Comparison of ENCODE assay signal across 23 mouse cellular contexts in genomic region chr11:104330151-104330550, GRCm38 (mm10).
"Had no signal": no experiment of that assay in that cellular context is flagged by ENCODE, and none has a peak within 500 bp of the region (broad histone marks: within the 10 kb centered on the region; RNA-seq: fewer than 3 reads in every experiment).

No protein-coding gene starts in this region.

- H3K4me3 ChIP-seq: intestine, embryonic 15.5 days; layer of hippocampus, adult 2 months; left cerebral cortex, adult 2 months; limb, embryonic 13.5 days; liver, embryonic 12.5 days; liver, embryonic 15.5 days; lung, embryonic 15.5 days; megakaryocyte, embryonic 14.5 days; midbrain, embryonic 12.5 days; neural tube, embryonic 12.5 days; stomach, embryonic 15.5 days had no signal

- DNase-seq: kidney, adult 11 months; kidney, adult 9 months; kidney, postnatal 25 days; layer of hippocampus, postnatal 36 days; liver; lung, adult 18-20 months; lung, postnatal 10 days; lung, postnatal 36 days; retina, postnatal 1 day; right cerebral cortex, postnatal 25 days; spleen, adult 18-20 months; thymus, postnatal 25 days had no signal

- H3K27ac ChIP-seq: intestine, embryonic 15.5 days; layer of hippocampus, adult 2 months; left cerebral cortex, adult 2 months; limb, embryonic 13.5 days; liver, embryonic 12.5 days; liver, embryonic 15.5 days; lung, embryonic 15.5 days; midbrain, embryonic 12.5 days; neural tube, embryonic 12.5 days; stomach, embryonic 15.5 days had no signal

- H3K9ac ChIP-seq: intestine, embryonic 15.5 days; limb, embryonic 13.5 days; liver, embryonic 12.5 days; liver, embryonic 15.5 days; lung, embryonic 15.5 days; midbrain, embryonic 12.5 days; neural tube, embryonic 12.5 days; stomach, embryonic 15.5 days had no signal

- ATAC-seq: liver, embryonic 12.5 days had no signal

- H3K27me3 ChIP-seq: intestine, embryonic 15.5 days; limb, embryonic 13.5 days; liver, embryonic 12.5 days; liver, embryonic 15.5 days; lung, embryonic 15.5 days; midbrain, embryonic 12.5 days; neural tube, embryonic 12.5 days; stomach, embryonic 15.5 days had no signal

- H3K4me2 ChIP-seq: intestine, embryonic 15.5 days; limb, embryonic 13.5 days; liver, embryonic 12.5 days; liver, embryonic 15.5 days; lung, embryonic 15.5 days; midbrain, embryonic 12.5 days; neural tube, embryonic 12.5 days; stomach, embryonic 15.5 days had no signal

- H3K4me1 ChIP-seq: liver, embryonic 12.5 days; liver, embryonic 15.5 days; lung, embryonic 15.5 days; midbrain, embryonic 12.5 days; neural tube, embryonic 12.5 days; stomach, embryonic 15.5 days had no signal

- H3K9me3 ChIP-seq: intestine, embryonic 15.5 days; limb, embryonic 13.5 days; liver, embryonic 12.5 days; liver, embryonic 15.5 days; lung, embryonic 15.5 days; midbrain, embryonic 12.5 days; neural tube, embryonic 12.5 days; stomach, embryonic 15.5 days had no signal
